Mouse (Mus musculus): ENCODE measurements at regions not wholly inside any gene's neighbourhood (a gene's known extent, or its start where the extent isn't known, plus 50 kb on each side); places are given as distances from the start of the nearest gene placed in this dataset.

- Histone ChIP-seq H3K4me3 (replicated peaks) (no peak overlapping the region), H3K27ac (replicated peaks) (no peak overlapping the region; the same call in 1 of the 2 replicates), H3K9ac (no peak overlapping the region), H3K4me1 (0 out of 2 replicates have a peak, but pooled peaks cover 4% of the 10 kb centered on the region), H3K9me3 (replicated peaks) (no peaks in the 10 kb centered on the region), H3K36me3 (no peaks in the 10 kb centered on the region), H3K4me2 (replicated peaks) (no peak overlapping the region), H3K27me3 (no peaks in the 10 kb centered on the region)
- 63% methylated on average over 2 of the region's 2 CpGs for WGBS
- ATAC-seq (ENCODE audit: insufficient number of reproducible peaks, low FRiP score, low TSS enrichment, low read depth) = no peak
These were observed 228.3 kb upstream of the Tnp1 start for GRCm38 (mm10) chr1:73244016-73244415.

DNA sequence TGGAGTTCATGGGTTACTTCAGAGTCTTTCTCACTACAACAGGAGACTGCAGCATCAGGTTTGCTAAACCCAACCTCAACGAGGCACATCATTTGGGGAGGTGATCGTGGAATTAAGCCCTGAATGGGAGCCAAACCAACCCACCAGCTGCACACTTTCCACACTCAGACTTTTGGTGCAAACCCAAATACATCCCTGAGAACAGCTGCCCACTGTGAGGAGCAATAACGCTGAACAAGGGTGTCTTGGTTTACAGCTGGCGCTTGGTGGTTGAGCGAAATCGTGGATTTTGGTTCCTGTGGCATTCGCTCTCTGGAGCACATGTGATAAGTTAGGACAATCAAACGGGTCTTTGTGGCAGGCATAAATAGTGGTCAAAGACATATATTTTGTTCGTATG is 226.6 kb upstream of the Tnp1 start:
- Histone ChIP-seq H3K27me3 (no peaks in the 10 kb centered on the region), H3K36me3 (no peaks in the 10 kb centered on the region), H3K4me1 (0 out of 2 replicates have a peak, but pooled peaks cover 4% of the 10 kb centered on the region), H3K27ac (replicated peaks) (peak overlapping the region; percentile 55; the same call in 1 of the 2 replicates), H3K4me3 (replicated peaks) (no peak overlapping the region), H3K9ac (no peak overlapping the region), H3K4me2 (replicated peaks) (no peak overlapping the region), H3K9me3 (replicated peaks) (no peaks in the 10 kb centered on the region)
- 50% methylated on average over 9 of the region's 9 CpGs for WGBS
- ATAC-seq (ENCODE audit: insufficient number of reproducible peaks, low FRiP score, low TSS enrichment, low read depth) = no peak; the same call in 1 of the 2 replicates

DNA sequence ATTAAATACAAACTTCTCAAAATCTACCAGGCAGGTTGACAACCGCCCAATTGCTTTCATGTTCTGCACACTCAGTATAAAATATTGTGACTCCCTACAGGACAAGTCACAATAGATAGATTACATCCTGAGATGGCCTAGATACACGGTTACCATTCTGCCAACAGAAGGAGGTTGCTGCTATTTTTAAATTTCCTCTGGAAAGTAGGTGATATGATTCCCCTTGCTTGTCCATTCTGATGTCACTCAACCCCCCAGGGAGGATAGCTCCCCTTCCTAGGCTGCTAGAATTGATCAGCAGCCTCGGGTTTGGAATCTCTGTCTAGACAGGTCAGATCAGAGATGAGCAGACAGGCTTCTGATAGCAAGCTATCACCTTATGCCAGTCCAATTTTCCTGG is 221.2 kb upstream of the Tnp1 start:
- 69% methylated on average over 3 of the region's 3 CpGs for WGBS
- no peak overlapping the region for H3K9ac ChIP-seq
- ATAC-seq (ENCODE audit: insufficient number of reproducible peaks, low FRiP score, low TSS enrichment, low read depth) = no peak

DNA sequence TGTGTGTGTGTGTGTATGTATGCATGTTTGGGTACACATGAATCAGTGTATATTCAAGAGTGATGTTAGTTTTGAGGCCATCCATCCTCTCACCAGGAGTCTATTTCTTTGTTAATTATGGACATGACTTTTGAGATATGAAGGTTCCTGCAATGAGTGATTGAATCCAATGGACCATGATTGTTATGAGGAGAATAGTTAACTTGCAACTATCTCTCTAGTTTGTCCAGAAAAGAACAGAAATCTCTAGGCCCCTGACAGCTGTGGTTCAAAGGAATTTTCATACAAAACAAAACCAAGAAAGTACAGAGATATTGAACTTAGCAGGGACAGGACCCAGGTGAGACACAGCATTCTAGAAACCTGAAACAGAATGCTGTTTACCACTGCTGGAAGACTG is 217.9 kb upstream of the Tnp1 start:
- H3K9ac ChIP-seq = no peak overlapping the region
- H3K36me3 ChIP-seq = no peaks in the 10 kb centered on the region
- 0 out of 2 replicates have a peak, but pooled peaks cover 4% of the 10 kb centered on the region for H3K4me1 ChIP-seq
- no peaks in the 10 kb centered on the region for H3K27me3 ChIP-seq
- H3K27ac ChIP-seq (replicated peaks) = no peak overlapping the region
- H3K9me3 ChIP-seq (replicated peaks) = no peaks in the 10 kb centered on the region
- H3K4me2 ChIP-seq (replicated peaks) = no peak overlapping the region
- no peak for ATAC-seq (ENCODE audit: insufficient number of reproducible peaks, low FRiP score, low TSS enrichment, low read depth)
- no peak overlapping the region for H3K4me3 ChIP-seq (replicated peaks)

More for the DNA sequence above, 221.2 kb upstream of the Tnp1 start:
- Histone ChIP-seq H3K4me1 (0 out of 2 replicates have a peak, but pooled peaks cover 8% of the 10 kb centered on the region), H3K27ac (replicated peaks) (no peak overlapping the region), H3K4me2 (replicated peaks) (no peak overlapping the region), H3K9me3 (replicated peaks) (no peaks in the 10 kb centered on the region), H3K4me3 (replicated peaks) (no peak overlapping the region), H3K36me3 (no peaks in the 10 kb centered on the region), H3K27me3 (no peaks in the 10 kb centered on the region)

GRCm38 (mm10) chr1:73233041-73233440 is 217.3 kb upstream of the Tnp1 start:
- Histone ChIP-seq H3K4me3 (replicated peaks) (no peak overlapping the region), H3K36me3 (no peaks in the 10 kb centered on the region), H3K4me1 (0 out of 2 replicates have a peak, but pooled peaks cover 4% of the 10 kb centered on the region), H3K27ac (replicated peaks) (no peak overlapping the region), H3K9ac (no peak overlapping the region), H3K4me2 (replicated peaks) (no peak overlapping the region), H3K27me3 (no peaks in the 10 kb centered on the region), H3K9me3 (replicated peaks) (no peaks in the 10 kb centered on the region)
- 79% methylated on average over 3 of the region's 3 CpGs for whole genome bisulfite sequencing
- no peak for ATAC-seq (ENCODE audit: insufficient number of reproducible peaks, low FRiP score, low TSS enrichment, low read depth)

- no peak overlapping the region for H3K4me2 ChIP-seq (replicated peaks)
- WGBS = 68% methylated on average over 1 of the region's 1 CpGs
These were observed 214.9 kb upstream of the Tnp1 start for GRCm38 (mm10) chr1:73230611-73231010.

GRCm38 (mm10) chr1:73227246-73227645 is 211.5 kb upstream of the Tnp1 start:
- H3K4me3 ChIP-seq (replicated peaks) = no peak overlapping the region
- no peaks in the 10 kb centered on the region for H3K27me3 ChIP-seq
- no peak overlapping the region for H3K4me2 ChIP-seq (replicated peaks)
- no peak for ATAC-seq (ENCODE audit: insufficient number of reproducible peaks, low FRiP score, low TSS enrichment, low read depth)
- no peak overlapping the region for H3K27ac ChIP-seq (replicated peaks)
- 90% methylated on average over 8 of the region's 8 CpGs for WGBS
- no peak overlapping the region for H3K9ac ChIP-seq
- no peaks in the 10 kb centered on the region for H3K9me3 ChIP-seq (replicated peaks)
- H3K4me1 ChIP-seq = no peaks in the 10 kb centered on the region
- H3K36me3 ChIP-seq = no peaks in the 10 kb centered on the region

More at GRCm38 (mm10) chr1:73230611-73231010, 214.9 kb upstream of the Tnp1 start:
- Histone ChIP-seq H3K9ac (no peak overlapping the region), H3K36me3 (no peaks in the 10 kb centered on the region), H3K4me3 (replicated peaks) (no peak overlapping the region), H3K4me1 (0 out of 2 replicates have a peak, but pooled peaks cover 3% of the 10 kb centered on the region), H3K27ac (replicated peaks) (no peak overlapping the region), H3K9me3 (replicated peaks) (no peaks in the 10 kb centered on the region), H3K27me3 (no peaks in the 10 kb centered on the region)
- no peak for ATAC-seq (ENCODE audit: insufficient number of reproducible peaks, low FRiP score, low TSS enrichment, low read depth)

DNA sequence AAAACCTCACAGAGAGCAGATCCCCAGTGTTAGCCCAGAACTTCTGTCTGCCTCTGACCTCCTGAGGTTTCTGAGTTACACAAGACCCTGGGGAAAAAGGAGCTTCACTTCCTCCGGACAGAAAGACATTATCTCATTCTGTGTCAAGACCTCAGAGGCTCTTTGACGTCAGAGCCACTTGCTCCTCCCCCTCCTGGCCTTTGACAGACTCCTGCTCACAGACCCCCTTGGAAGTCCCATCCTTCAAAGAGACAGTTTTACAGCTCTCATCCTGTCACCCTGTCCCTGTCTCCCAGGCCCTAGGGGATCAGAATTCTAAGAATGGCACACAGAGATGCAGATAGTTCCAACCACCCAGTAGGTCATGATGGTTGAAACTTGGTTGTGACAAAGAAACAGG is 206.2 kb upstream of the Tnp1 start:
- Histone ChIP-seq H3K4me1 (no peaks in the 10 kb centered on the region), H3K9me3 (replicated peaks) (no peaks in the 10 kb centered on the region), H3K9ac (no peak overlapping the region), H3K36me3 (no peaks in the 10 kb centered on the region), H3K27ac (replicated peaks) (no peak overlapping the region), H3K4me2 (replicated peaks) (no peak overlapping the region), H3K4me3 (replicated peaks) (no peak overlapping the region), H3K27me3 (no peaks in the 10 kb centered on the region)
- 14% methylated on average over 2 of the region's 2 CpGs for WGBS
- no peak for ATAC-seq (ENCODE audit: insufficient number of reproducible peaks, low FRiP score, low TSS enrichment, low read depth)

GRCm38 (mm10) chr1:73214305-73214946 is 198.7 kb upstream of the Tnp1 start:
- 58% methylated on average over 5 of the region's 5 CpGs for WGBS
- H3K4me2 ChIP-seq (replicated peaks) = no peak overlapping the region
- no peak overlapping the region for H3K9ac ChIP-seq
- H3K4me1 ChIP-seq = 0 out of 2 replicates have a peak, but pooled peaks cover 4% of the 10 kb centered on the region
- no peak overlapping the region for H3K4me3 ChIP-seq (replicated peaks)
- no peaks in the 10 kb centered on the region for H3K36me3 ChIP-seq
- no peaks in the 10 kb centered on the region for H3K27me3 ChIP-seq
- no peaks in the 10 kb centered on the region for H3K9me3 ChIP-seq (replicated peaks)
- no peak overlapping the region for H3K27ac ChIP-seq (replicated peaks)
- ATAC-seq (ENCODE audit: insufficient number of reproducible peaks, low FRiP score, low TSS enrichment, low read depth) = no peak

DNA sequence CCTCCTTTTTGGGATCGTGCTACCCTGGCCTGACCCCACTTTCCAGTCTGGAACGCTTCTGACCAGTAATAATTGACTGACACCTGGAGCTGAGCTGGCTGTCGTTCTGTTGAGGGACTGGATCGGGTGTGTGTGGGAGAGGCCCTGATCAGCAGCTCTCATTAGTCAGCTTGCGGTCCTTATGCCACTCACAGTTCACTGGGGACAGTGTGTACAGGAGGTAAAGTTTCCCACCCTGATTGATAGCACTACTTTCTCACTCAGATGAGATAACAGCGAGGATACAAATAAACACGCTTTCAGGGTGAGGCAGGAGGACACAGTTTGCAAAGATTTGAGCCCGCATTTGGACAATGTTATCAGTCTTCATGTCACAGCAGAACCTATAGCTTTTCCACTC is 191.7 kb upstream of the Tnp1 start:
- ATAC-seq (ENCODE audit: insufficient number of reproducible peaks, low FRiP score, low TSS enrichment, low read depth) = no peak
- Histone ChIP-seq H3K4me1 (no peaks in the 10 kb centered on the region), H3K4me2 (replicated peaks) (no peak overlapping the region), H3K9me3 (replicated peaks) (no peaks in the 10 kb centered on the region), H3K27me3 (no peaks in the 10 kb centered on the region), H3K27ac (replicated peaks) (no peak overlapping the region), H3K9ac (no peak overlapping the region), H3K36me3 (no peaks in the 10 kb centered on the region), H3K4me3 (replicated peaks) (no peak overlapping the region)
- WGBS = 71% methylated on average over 8 of the region's 8 CpGs

- Histone ChIP-seq H3K4me2 (replicated peaks) (no peak overlapping the region), H3K9ac (no peak overlapping the region), H3K4me1 (no peaks in the 10 kb centered on the region), H3K4me3 (replicated peaks) (no peak overlapping the region), H3K27ac (replicated peaks) (no peak overlapping the region), H3K27me3 (no peaks in the 10 kb centered on the region), H3K9me3 (replicated peaks) (no peaks in the 10 kb centered on the region), H3K36me3 (no peaks in the 10 kb centered on the region)
- 94% methylated on average over 1 of the region's 1 CpGs for WGBS
- ATAC-seq (ENCODE audit: insufficient number of reproducible peaks, low FRiP score, low TSS enrichment, low read depth) = no peak
These were observed 190.1 kb upstream of the Tnp1 start for GRCm38 (mm10) chr1:73205788-73206187.

GRCm38 (mm10) chr1:73200112-73200511 is 184.4 kb upstream of the Tnp1 start:
- ATAC-seq (ENCODE audit: insufficient number of reproducible peaks, low FRiP score, low TSS enrichment, low read depth) = no peak
- Histone ChIP-seq H3K4me3 (replicated peaks) (no peak overlapping the region), H3K4me2 (replicated peaks) (no peak overlapping the region), H3K4me1 (no peaks in the 10 kb centered on the region), H3K27ac (replicated peaks) (no peak overlapping the region), H3K36me3 (no peaks in the 10 kb centered on the region), H3K9ac (no peak overlapping the region), H3K9me3 (replicated peaks) (no peaks in the 10 kb centered on the region), H3K27me3 (no peaks in the 10 kb centered on the region)
- 77% methylated on average over 2 of the region's 2 CpGs for WGBS

Measured in embryonic facial prominence, embryonic 15.5 days (tissue).